Mouse (Mus musculus) ZHBTc4 (cell line): ENCODE measurements around the gene C1qtnf5.
A peak's percentile ranks its signal among the peaks of the same experiment; 100 is the strongest.

Experiments used
- DNase-seq: peaks from one replicate; pipeline ENCODE4 v3.0.0-alpha.2; 2011; ENCODE audit warnings: low read depth, low spot score

C1qtnf5 gene

DNA sequence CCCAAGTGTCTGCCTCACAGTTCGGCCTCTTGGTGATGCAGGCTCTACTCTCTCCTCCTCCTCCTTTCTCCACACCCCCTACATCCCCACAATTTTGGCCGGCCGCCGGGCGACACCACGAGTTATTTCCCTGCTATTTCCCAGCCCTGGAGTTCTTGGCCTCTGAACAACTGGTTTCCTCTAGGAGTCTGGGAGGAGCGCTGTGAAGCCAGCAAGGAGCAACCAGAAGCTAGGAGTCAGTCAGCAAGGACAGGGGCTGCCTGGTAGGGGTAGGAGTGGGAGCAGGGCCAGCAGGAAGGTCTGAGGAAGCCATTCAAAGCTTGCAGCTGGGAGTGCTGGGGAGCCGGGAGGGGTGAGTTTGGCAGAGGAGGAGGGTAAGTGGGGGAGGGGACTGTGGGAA is at the start of gene C1qtnf5:
Gene C1qtnf5 (plus strand): TSS at position 136 of the 400 bp plus-strand sequence.
- DNase-seq, result no peak

GRCm38 (mm10) chr9:44058606-44059005 is 48.4 kb upstream of the C1qtnf5 start:
- no peak for DNase-seq

DNA sequence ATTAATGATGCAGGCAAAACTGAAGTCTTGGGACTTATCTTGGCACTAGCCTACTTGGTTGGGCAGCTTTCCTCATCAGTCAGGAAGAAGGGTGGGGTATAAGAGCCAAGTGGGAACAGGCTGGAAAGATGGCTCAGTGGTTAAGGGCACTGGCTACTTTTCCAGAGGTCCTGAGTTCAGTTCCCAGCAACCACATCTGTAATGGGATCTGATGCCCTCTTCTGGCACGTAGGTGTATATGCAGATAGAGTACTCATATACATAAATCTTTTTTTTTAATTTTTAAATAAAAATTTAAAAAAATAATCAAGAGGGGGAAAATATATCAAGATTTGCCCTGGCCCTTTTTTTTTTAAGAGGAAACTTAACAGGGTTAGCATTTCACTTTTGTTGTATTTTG is 41.9 kb upstream of the C1qtnf5 start:
- no peak for DNase-seq

- DNase-seq, result peak; percentile 99
Observed at GRCm38 (mm10) chr9:44066785-44067225, 40.2 kb upstream of the C1qtnf5 start, which contains the start of gene Usp2. Usp2 (plus strand) TSS chr9:44067021.

GRCm38 (mm10) chr9:44067241-44067959 is 39.6 kb upstream of the C1qtnf5 start:
- DNase-seq, result peak; percentile 43

- DNase-seq, result peak; percentile 71
Observed at GRCm38 (mm10) chr9:44067960-44068330, 39.1 kb upstream of the C1qtnf5 start.

DNA sequence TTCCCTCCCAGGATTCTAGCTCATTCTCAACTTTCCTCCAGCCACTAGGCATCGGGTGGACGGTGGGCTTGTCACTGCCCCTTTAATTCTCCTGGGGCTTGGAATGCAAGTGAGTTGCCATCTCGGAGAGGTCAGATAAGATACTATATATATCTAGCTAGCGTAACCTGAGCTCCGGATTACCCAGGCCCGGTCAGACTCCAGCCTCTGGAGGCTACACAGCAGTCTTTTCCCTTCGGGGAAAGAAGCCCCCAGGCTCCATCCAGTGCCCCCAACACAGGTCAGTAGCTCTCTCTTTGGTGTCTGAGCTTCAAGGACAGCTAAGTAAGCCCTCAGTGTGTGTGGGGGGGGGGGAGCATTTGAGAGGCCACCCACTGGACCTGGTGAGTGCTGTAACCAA is 37.8 kb upstream of the C1qtnf5 start:
- DNase-seq, result no peak

DNA sequence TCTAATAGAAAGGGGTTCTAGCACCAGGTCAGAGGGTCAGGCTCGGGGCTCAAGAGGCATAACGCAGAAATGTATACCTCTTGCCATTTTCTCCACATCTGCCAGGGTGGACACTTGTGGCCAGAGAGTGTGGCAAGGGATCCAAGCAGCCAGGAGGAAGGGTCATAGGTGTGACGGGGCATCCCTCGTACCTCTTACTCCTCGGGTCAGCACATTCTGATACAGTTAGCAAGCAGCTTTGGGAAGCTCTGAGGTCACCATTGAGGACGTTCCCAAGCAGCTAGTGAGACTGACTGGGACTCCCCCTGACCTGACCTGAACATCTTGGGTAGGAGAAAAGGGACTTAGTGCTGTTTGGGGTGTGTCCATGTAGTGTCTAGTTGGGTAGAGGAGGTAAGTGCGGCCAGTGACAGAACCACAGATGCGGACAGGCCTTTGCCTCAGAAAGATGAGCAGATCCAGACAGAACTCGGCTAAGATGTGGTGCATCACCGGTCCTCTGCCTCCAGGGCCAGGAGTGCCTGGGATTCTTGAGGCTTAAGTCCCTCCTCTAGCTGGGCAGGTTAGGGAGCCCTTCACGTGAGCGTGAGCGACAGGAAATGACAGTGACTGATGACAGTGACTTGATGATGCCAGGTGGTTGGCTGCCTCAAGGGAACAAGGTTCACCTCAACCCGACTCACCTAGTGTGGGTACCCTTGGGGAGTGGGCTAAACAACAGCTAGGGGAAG is 36.8 kb upstream of the C1qtnf5 start:
- no peak for DNase-seq

DNA sequence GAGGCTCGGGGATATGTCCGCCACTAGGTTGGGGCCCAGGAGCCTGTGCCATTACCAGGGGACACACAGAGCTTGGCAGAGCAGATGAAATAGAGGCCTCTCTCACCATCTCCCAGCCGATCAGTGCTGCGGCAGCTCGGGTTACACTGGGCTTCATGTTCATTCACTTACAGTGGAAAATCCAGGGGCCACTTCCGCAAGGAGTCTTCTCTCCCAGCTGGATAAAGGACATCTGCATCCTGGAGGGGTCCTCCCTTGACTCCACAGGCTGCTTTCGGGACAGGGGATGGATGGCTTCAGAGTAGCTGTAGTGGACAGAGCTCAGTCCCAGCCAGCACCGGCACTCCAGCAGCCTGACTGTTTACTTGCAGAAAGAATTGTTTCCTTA is 36.2 kb upstream of the C1qtnf5 start:
- DNase-seq, result no peak

GRCm38 (mm10) chr9:44071914-44072598 is 35.0 kb upstream of the C1qtnf5 start:
- DNase-seq, result no peak

DNA sequence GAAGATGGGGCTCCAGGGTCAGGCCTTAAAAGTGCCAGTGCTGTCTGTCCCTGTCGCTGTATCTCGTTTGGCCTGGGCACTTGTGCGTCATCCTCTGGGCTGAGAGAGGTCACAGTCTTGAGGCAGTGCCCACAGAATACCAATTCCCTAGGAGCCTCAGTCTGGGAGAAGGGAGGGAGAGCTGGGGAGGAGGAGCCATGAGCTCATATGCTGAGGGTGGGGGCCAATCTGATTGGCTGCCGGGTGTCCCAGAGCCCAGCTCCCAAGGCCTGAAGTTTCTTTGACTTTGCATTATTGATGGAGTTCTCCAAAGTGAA is 34.5 kb upstream of the C1qtnf5 start:
- peak; percentile 43 for DNase-seq

GRCm38 (mm10) chr9:44073115-44073514 is 33.9 kb upstream of the C1qtnf5 start:
- DNase-seq, result no peak

GRCm38 (mm10) chr9:44074395-44075275 is 32.4 kb upstream of the C1qtnf5 start:
- peak; percentile 91 for DNase-seq

DNA sequence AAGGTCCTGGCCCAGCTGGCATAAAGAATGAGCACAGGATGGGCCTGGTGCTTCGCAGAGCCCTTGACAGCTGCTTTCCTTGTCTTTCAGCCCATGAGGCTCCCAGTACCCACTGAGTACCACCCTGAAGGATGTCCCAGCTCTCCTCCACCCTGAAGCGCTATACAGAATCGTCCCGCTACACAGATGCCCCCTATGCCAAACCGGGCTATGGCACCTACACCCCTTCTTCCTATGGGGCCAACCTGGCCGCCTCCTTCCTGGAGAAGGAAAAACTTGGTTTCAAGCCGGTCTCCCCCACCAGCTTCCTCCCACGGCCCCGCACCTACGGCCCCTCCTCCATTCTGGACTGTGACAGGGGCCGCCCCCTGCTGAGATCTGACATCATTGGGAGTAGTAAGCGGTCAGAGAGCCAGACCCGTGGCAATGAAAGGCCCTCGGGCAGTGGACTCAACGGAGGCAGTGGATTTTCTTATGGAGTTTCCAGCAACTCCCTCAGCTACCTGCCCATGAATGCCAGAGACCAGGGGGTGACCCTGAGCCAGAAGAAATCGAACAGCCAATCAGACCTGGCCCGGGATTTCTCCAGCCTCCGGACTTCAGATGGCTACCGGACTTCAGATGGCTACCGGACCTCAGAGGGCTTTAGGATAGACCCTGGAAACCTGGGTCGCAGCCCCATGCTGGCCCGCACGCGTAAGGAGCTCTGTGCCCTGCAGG is 31.6 kb upstream of the C1qtnf5 start:
- DNase-seq, result no peak

DNA sequence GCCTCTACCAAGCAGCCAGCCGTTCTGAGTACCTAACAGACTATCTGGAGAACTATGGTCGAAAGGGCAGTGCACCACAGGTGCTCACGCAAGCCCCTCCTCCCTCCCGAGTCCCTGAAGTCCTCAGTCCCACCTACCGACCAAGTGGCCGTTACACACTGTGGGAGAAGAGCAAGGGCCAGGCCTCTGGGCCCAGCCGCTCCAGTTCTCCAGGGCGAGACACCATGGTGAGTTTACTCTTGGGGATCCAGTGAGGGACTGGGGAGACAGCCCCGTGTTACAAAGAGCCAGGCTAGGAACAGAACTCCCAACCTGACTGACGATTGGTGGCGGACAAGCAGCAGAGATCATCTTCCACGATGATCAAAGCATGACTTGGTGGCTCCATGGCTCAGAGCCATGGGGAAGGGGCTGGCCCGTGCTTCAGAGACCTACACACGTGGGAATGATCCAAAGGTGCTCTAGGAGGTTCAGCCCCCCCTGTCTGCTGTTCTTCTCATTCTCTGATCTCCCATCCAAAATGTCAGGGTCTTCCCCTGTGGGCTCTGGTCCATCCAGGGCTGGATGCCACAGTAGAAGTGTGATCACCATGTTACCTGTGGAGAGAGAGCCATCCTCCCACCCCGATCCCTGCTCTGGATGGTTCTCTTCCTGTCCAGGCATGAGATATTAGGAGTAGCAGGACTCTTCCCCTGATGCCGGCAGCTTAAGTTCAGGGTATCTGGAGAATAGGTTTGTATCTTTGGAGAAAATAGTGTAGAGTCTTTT is 30.9 kb upstream of the C1qtnf5 start:
- DNase-seq, result no peak

GRCm38 (mm10) chr9:44076764-44077120 is 30.3 kb upstream of the C1qtnf5 start:
- peak; percentile 86 for DNase-seq

- DNase-seq, result no peak
Observed at GRCm38 (mm10) chr9:44077266-44077910, 29.7 kb upstream of the C1qtnf5 start.

GRCm38 (mm10) chr9:44078136-44078797 is 28.8 kb upstream of the C1qtnf5 start:
- DNase-seq, result no peak
